Mouse (Mus musculus): ENCODE measurements at regions not wholly inside any gene's neighbourhood (a gene's known extent, or its start where the extent isn't known, plus 50 kb on each side); places are given as distances from the start of the nearest gene placed in this dataset.

- DNase-seq (ENCODE audit: low spot score in 2 of 2): peak in 1 of 2 experiments; percentile 23
Observed at GRCm38 (mm10) chr9:122437464-122437863, 86.1 kb downstream of the Abhd5 start.

- no peak for DNase-seq (ENCODE audit: low spot score in 2 of 2)
Observed at GRCm38 (mm10) chr9:122446387-122447105, 95.1 kb downstream of the Abhd5 start.

GRCm38 (mm10) chr9:122447568-122447967, 96.2 kb downstream of the Abhd5 start:
- no peak for DNase-seq (ENCODE audit: low spot score in 2 of 2)

- DNase-seq (ENCODE audit: low spot score in 2 of 2): no peak
Observed at GRCm38 (mm10) chr9:122448342-122448741, 96.9 kb downstream of the Abhd5 start.

- DNase-seq (ENCODE audit: low spot score in 2 of 2): no peak
Observed at GRCm38 (mm10) chr9:122450524-122450923, 99.1 kb downstream of the Abhd5 start.

GRCm38 (mm10) chr9:122455301-122455700, 103.9 kb downstream of the Abhd5 start:
- DNase-seq (ENCODE audit: low spot score in 2 of 2): no peak

- no peak for DNase-seq (ENCODE audit: low spot score in 2 of 2)
Observed at GRCm38 (mm10) chr9:122455779-122456178, 104.4 kb downstream of the Abhd5 start.

GRCm38 (mm10) chr9:122459491-122459890, 108.1 kb downstream of the Abhd5 start:
- no peak for DNase-seq (ENCODE audit: low spot score in 2 of 2)

- no peak for DNase-seq (ENCODE audit: low spot score in 2 of 2)
Observed at GRCm38 (mm10) chr9:122471539-122471938, 120.1 kb downstream of the Abhd5 start.

- DNase-seq (ENCODE audit: low spot score in 2 of 2): peak in 1 of 2 experiments; percentile 42
Observed at GRCm38 (mm10) chr9:122476356-122476755, 124.9 kb downstream of the Abhd5 start.

- DNase-seq (ENCODE audit: low spot score in 2 of 2): no peak
Observed at GRCm38 (mm10) chr9:122487001-122487400, 135.6 kb downstream of the Abhd5 start.

GRCm38 (mm10) chr9:122494691-122495090, 143.3 kb downstream of the Abhd5 start:
- DNase-seq (ENCODE audit: low spot score in 2 of 2): no peak

GRCm38 (mm10) chr9:122496482-122496985, 145.1 kb downstream of the Abhd5 start:
- DNase-seq (ENCODE audit: low spot score in 2 of 2): no peak

- DNase-seq (ENCODE audit: low spot score in 2 of 2): no peak
Observed at GRCm38 (mm10) chr9:122501864-122502341, 150.5 kb downstream of the Abhd5 start.

GRCm38 (mm10) chr9:122521569-122521968, 170.2 kb downstream of the Abhd5 start:
- no peak for DNase-seq (ENCODE audit: low spot score in 2 of 2)

- DNase-seq (ENCODE audit: low spot score in 2 of 2): no peak
Observed at GRCm38 (mm10) chr9:122525621-122526055, 174.2 kb downstream of the Abhd5 start.

GRCm38 (mm10) chr9:122528267-122528666, 176.9 kb downstream of the Abhd5 start:
- no peak for DNase-seq (ENCODE audit: low spot score in 2 of 2)

- DNase-seq (ENCODE audit: low spot score in 2 of 2): no peak
Observed at GRCm38 (mm10) chr9:122529721-122530120, 178.3 kb downstream of the Abhd5 start.

- DNase-seq (ENCODE audit: low spot score in 2 of 2): no peak
Observed at GRCm38 (mm10) chr9:122531806-122532205, 180.4 kb downstream of the Abhd5 start.

GRCm38 (mm10) chr9:122534121-122534814, 182.9 kb downstream of the Abhd5 start:
- no peak for DNase-seq (ENCODE audit: low spot score in 2 of 2)

GRCm38 (mm10) chr9:122534965-122535364, 183.6 kb downstream of the Abhd5 start:
- no peak for DNase-seq (ENCODE audit: low spot score in 2 of 2)

GRCm38 (mm10) chr9:122540091-122540490, 188.7 kb downstream of the Abhd5 start:
- no peak for DNase-seq (ENCODE audit: low spot score in 2 of 2)

All from gastrocnemius, postnatal 4 days (tissue).